Mouse (Mus musculus) thymus, adult 2 months (tissue): ENCODE measurements at regions not wholly inside any gene's neighbourhood (a gene's known extent, or its start where the extent isn't known, plus 50 kb on each side); places are given as distances from the start of the nearest gene placed in this dataset.

Experiments used
- DNase-seq: peaks from one replicate; pipeline ENCODE4 v3.0.0; 2021
- H3K27ac ChIP-seq: fragments of 200-500 bp; 2 replicates; pipeline ENCODE4 v1.5.1; 2012; ENCODE audit warnings: low read length, control low read depth; ENCODE audit not compliant: control insufficient read depth, insufficient read depth
- H3K27me3 ChIP-seq: fragments of 200-500 bp; 2 replicates; pipeline ENCODE4 v1.6.1; 2012; ENCODE audit warnings: mild to moderate bottlenecking, low read length, moderate library complexity, mixed read lengths; ENCODE audit not compliant: control insufficient read depth, insufficient read depth
- H3K36me3 ChIP-seq: fragments of 200-500 bp; 2 replicates; pipeline ENCODE4 v1.6.1; 2012; ENCODE audit warnings: mild to moderate bottlenecking, low read length, moderate library complexity; ENCODE audit not compliant: control insufficient read depth, insufficient read depth
- H3K4me1 ChIP-seq: fragments of 200-500 bp; replicated peaks from 2 replicates; pipeline ENCODE4 v1.6.1; 2012; ENCODE audit warnings: low read length; ENCODE audit not compliant: control insufficient read depth, insufficient read depth
- H3K4me3 ChIP-seq: fragments of 200-500 bp; 2 replicates; pipeline ENCODE4 v1.5.1; 2012; ENCODE audit warnings: mild to moderate bottlenecking, low read length, control low read depth, moderate library complexity; ENCODE audit not compliant: control insufficient read depth, insufficient read depth
- CTCF ChIP-seq: fragments of 200-500 bp; IDR thresholded peaks from 2 replicates; pipeline ENCODE4 v1.5.1; 2012; ENCODE audit warnings: mild to moderate bottlenecking, control low read depth, low read length, moderate library complexity, borderline replicate concordance; ENCODE audit not compliant: control insufficient read depth, poor library complexity, insufficient read depth; ENCODE audit errors: extremely low read depth
- POLR2A ChIP-seq: fragments of 200-500 bp; IDR thresholded peaks from 2 replicates; pipeline ENCODE4 v1.6.1; 2012; ENCODE audit warnings: mild to moderate bottlenecking, low read length, control low read depth, moderate library complexity; ENCODE audit not compliant: control insufficient read depth, poor library complexity, insufficient read depth; ENCODE audit errors: extremely low read depth
- WGBS: fragments of 180-500 bp; shearing (Covaris S2); methylation state at CpG from one replicate; pipeline ENCODE4 v1.1.7; 2018; 5-methylcytosine and 5-hydroxymethylcytosine counted together

GRCm38 (mm10) chr11:111583606-111584005, 517.6 kb downstream of the Kcnj2 start:
- no peak for DNase-seq
- no peaks in the 10 kb centered on the region for H3K27me3 ChIP-seq
- TF ChIP-seq POLR2A: no peak
- no peak for TF ChIP-seq CTCF
- H3K4me3 ChIP-seq: no peak overlapping the region
- 78% methylated on average over 13 of the region's 13 CpGs for WGBS
- H3K4me1 ChIP-seq: no peaks in the 10 kb centered on the region
- no peaks in the 10 kb centered on the region for H3K36me3 ChIP-seq
- no peak overlapping the region for H3K27ac ChIP-seq

- Histone ChIP-seq H3K4me3 (no peak overlapping the region), H3K4me1 (no peaks in the 10 kb centered on the region), H3K36me3 (no peaks in the 10 kb centered on the region), H3K27me3 (no peaks in the 10 kb centered on the region), H3K27ac (no peak overlapping the region)
- TF ChIP-seq POLR2A (no peak), CTCF (no peak)
- DNase-seq: no peak
Observed at GRCm38 (mm10) chr11:111599456-111599855, 533.5 kb downstream of the Kcnj2 start.

DNA sequence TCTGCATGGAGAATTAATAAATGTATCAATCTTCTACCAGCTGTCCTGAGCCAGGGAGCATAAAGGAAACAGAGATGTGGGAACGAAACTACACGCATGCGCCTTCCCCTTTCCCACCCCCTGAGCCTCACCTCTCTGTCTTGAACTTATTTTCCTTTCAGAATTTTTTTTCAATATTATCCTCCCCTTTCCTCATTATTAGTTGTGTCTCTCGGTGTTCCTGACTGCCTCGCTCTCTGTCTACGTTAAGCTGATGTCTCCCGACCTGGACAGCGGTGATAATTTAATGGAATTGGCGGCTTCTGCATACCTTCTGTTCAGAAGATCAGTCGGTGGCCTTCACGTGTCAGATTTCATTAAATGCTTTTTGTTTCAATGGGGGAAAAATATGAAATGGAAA, 539.2 kb downstream of the Kcnj2 start:
- no peaks in the 10 kb centered on the region for H3K36me3 ChIP-seq
- no peak overlapping the region for H3K4me3 ChIP-seq
- no peaks in the 10 kb centered on the region for H3K27me3 ChIP-seq
- DNase-seq: no peak
- TF ChIP-seq CTCF: no peak
- no peak for TF ChIP-seq POLR2A
- WGBS: 90% methylated on average over 11 of the region's 11 CpGs
- H3K27ac ChIP-seq: no peak overlapping the region
- H3K4me1 ChIP-seq: no peaks in the 10 kb centered on the region

DNA sequence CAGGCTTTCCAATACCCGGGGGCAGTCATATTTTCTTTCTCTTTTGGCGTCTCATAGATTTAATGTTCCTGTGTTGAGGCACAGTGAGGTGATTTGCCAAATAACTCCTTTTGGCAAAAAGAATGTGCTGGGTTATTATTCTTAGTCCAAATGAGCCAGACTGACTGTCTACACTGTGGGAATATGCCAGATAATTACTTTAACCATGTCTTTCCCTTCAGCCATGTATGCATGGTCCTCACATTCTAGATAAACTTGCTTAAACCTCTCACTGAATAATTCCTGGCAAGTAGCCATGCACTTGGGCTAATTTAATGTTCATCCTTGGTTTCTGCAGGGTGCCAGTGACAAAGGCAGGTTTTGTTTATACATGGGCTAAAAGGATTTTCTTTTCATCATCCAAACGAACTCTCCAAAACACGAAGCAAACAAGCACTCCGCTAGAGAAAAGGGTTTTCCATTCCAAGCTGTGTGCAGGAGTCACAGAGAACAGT, 544.6 kb downstream of the Kcnj2 start:
- no peak for DNase-seq
- WGBS: 92% methylated on average over 5 of the region's 5 CpGs
- no peaks in the 10 kb centered on the region for H3K36me3 ChIP-seq
- TF ChIP-seq POLR2A (no peak), CTCF (no peak)
- no peak overlapping the region for H3K27ac ChIP-seq
- no peaks in the 10 kb centered on the region for H3K4me1 ChIP-seq
- no peak overlapping the region for H3K4me3 ChIP-seq
- no peaks in the 10 kb centered on the region for H3K27me3 ChIP-seq

DNA sequence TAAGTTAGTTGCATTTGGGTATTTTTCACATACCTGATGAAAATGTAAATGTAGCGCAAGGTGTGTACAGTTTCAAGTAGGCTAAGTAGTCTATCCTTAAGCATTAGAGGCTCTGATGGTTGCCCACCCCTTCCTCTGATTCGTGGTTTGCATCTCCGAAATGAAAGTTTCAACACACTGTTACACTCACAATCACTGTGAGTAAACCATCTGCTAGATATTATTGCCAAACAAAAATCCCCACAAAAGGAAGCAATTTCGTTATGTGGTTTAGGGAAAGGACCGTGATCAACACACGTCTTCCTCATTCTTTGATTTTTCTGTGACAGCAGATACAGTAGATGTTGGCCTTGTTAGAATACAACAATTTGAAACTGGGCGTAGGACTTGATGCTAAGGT, 577.6 kb downstream of the Kcnj2 start:
- Histone ChIP-seq H3K36me3 (no peaks in the 10 kb centered on the region), H3K4me1 (no peaks in the 10 kb centered on the region), H3K27me3 (no peaks in the 10 kb centered on the region), H3K4me3 (no peak overlapping the region), H3K27ac (no peak overlapping the region)
- no peak for DNase-seq
- 77% methylated on average over 7 of the region's 7 CpGs for WGBS
- TF ChIP-seq POLR2A (no peak), CTCF (no peak)

GRCm38 (mm10) chr11:111652882-111653281, 586.9 kb downstream of the Kcnj2 start:
- WGBS: 79% methylated on average over 3 of the region's 3 CpGs
- Histone ChIP-seq H3K36me3 (no peaks in the 10 kb centered on the region), H3K4me1 (no peaks in the 10 kb centered on the region), H3K4me3 (no peak overlapping the region), H3K27ac (no peak overlapping the region), H3K27me3 (no peaks in the 10 kb centered on the region)
- TF ChIP-seq POLR2A (no peak), CTCF (no peak)
- no peak for DNase-seq

DNA sequence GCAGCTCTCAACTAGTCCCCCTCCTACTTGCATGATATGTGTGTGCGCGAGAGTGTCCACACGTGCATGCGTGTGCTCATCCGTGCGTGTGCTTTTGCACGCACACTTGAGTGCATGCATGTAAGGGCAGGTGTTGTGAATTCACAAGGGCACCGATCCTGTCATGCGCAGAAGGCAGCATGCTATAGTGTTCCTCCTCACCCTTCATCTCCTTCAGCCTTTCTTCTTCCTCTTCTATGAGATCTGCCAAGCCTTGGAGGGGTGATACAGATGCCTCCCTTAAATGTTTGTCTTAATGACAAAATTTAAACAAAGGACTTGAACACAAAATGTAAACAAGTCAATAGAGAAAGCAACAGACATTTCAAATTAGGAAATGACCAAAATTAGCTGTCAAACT, 591.8 kb downstream of the Kcnj2 start:
- no peaks in the 10 kb centered on the region for H3K27me3 ChIP-seq
- no peak for DNase-seq
- TF ChIP-seq CTCF: no peak
- TF ChIP-seq POLR2A: no peak
- no peak overlapping the region for H3K4me3 ChIP-seq
- H3K36me3 ChIP-seq: no peaks in the 10 kb centered on the region
- WGBS: 97% methylated on average over 9 of the region's 9 CpGs
- no peaks in the 10 kb centered on the region for H3K4me1 ChIP-seq
- no peak overlapping the region for H3K27ac ChIP-seq
